ENCODE assay signal across 17 mouse cellular contexts in genomic region chr9:21594838-21595237, GRCm38 (mm10). TPM values are rescaled to one million over a fixed set of nuclear protein-coding genes. Genes with fewer than 3 reads are reported as not detected.
A peak's percentile ranks its signal among the peaks of the same experiment; 100 is the strongest.
DNase-seq lines count a peak whose midpoint lies in the region; ATAC-seq lines count a peak whose summit lies in the region.
"Had no signal": no experiment of that assay in that cellular context is flagged by ENCODE, and none has a peak within 500 bp of the region (broad histone marks: within the 10 kb centered on the region; RNA-seq: fewer than 3 reads in every experiment).

No protein-coding gene starts in this region.

- no peak overlapping the region for H3K27ac ChIP-seq in intestine, embryonic 15.5 days
- no peak overlapping the region for H3K27ac ChIP-seq in intestine, embryonic 16.5 days (ENCODE audit: low read length)
- H3K27ac ChIP-seq in neural tube, embryonic 12.5 days, result no peak overlapping the region
- H3K27ac ChIP-seq in neural tube, embryonic 13.5 days (replicated peaks), result no peak overlapping the region
- H3K27ac ChIP-seq: kidney, embryonic 15.5 days; lung, embryonic 15.5 days had no signal

- H3K4me2 ChIP-seq in intestine, embryonic 15.5 days (replicated peaks), result peak overlapping the region; percentile 90
- H3K4me2 ChIP-seq in intestine, embryonic 16.5 days (ENCODE audit: low read depth, low read length), result no peak overlapping the region
- H3K4me2 ChIP-seq in neural tube, embryonic 12.5 days (replicated peaks), result peak overlapping the region; percentile 93; the same call in 1 of the 2 replicates
- H3K4me2 ChIP-seq in neural tube, embryonic 13.5 days, result peak overlapping the region; percentile 98

- no peak overlapping the region for H3K4me3 ChIP-seq in intestine, embryonic 15.5 days (replicated peaks)
- no peak overlapping the region for H3K4me3 ChIP-seq in intestine, embryonic 16.5 days (ENCODE audit: low read length)
- H3K4me3 ChIP-seq in neural tube, embryonic 12.5 days, result no peak overlapping the region
- H3K4me3 ChIP-seq in neural tube, embryonic 13.5 days, result no peak overlapping the region

- no peaks in the 10 kb centered on the region for H3K27me3 ChIP-seq in intestine, embryonic 15.5 days (replicated peaks)
- no peaks in the 10 kb centered on the region for H3K27me3 ChIP-seq in intestine, embryonic 16.5 days (replicated peaks; ENCODE audit: control insufficient read depth, insufficient read depth, low read length)
- no peaks in the 10 kb centered on the region for H3K27me3 ChIP-seq in neural tube, embryonic 12.5 days (replicated peaks)
- H3K27me3 ChIP-seq in neural tube, embryonic 13.5 days, result no peaks in the 10 kb centered on the region
- H3K27me3 ChIP-seq: kidney, embryonic 15.5 days; lung, embryonic 15.5 days had no signal

- 0 out of 2 replicates have a peak, but pooled peaks cover 2% of the 10 kb centered on the region for H3K36me3 ChIP-seq in intestine, embryonic 15.5 days
- no peaks in the 10 kb centered on the region; the same call in 1 of the 2 replicates for H3K36me3 ChIP-seq in intestine, embryonic 16.5 days (ENCODE audit: control insufficient read depth, insufficient read depth, low read length)
- H3K36me3 ChIP-seq in neural tube, embryonic 12.5 days, result peaks cover 24% of the 10 kb centered on the region
- H3K36me3 ChIP-seq in neural tube, embryonic 13.5 days, result peaks cover 39% of the 10 kb centered on the region

- WGBS in intestine, embryonic 15.5 days, result 74% methylated on average over 2 of the region's 2 CpGs
- 73% methylated on average over 2 of the region's 2 CpGs for WGBS in intestine, embryonic 16.5 days
- WGBS in neural tube, embryonic 12.5 days, result 94% methylated on average over 2 of the region's 2 CpGs
- 88% methylated on average over 2 of the region's 2 CpGs for WGBS in neural tube, embryonic 13.5 days

- DNase-seq in neural tube, embryonic 10.5 days (ENCODE audit: extremely low spot score, low spot score), result no peak
- peak; percentile 58 for DNase-seq in gonadal fat pad, adult 2 months (ENCODE audit: low read depth)
- DNase-seq in left cerebral cortex, adult 11 months (ENCODE audit: low spot score), result no peak
- DNase-seq: cerebellum, adult 9-11 months; embryo, embryonic 11 days; gastrocnemius, postnatal 10 days; layer of hippocampus, postnatal 36 days; midbrain, embryonic 14.5 days; thymus, adult 2 months had no signal

- H3K9ac ChIP-seq in intestine, embryonic 15.5 days, result peak overlapping the region; percentile 3; the same call in 1 of the 2 replicates
- H3K9ac ChIP-seq in intestine, embryonic 16.5 days (ENCODE audit: low read depth, low read length), result no peak overlapping the region
- no peak overlapping the region for H3K9ac ChIP-seq in neural tube, embryonic 12.5 days
- peak overlapping the region; percentile 90; the same call in 1 of the 2 replicates for H3K9ac ChIP-seq in neural tube, embryonic 13.5 days
- H3K9ac ChIP-seq: lung, embryonic 15.5 days had no signal

- peaks cover 18% of the 10 kb centered on the region for H3K4me1 ChIP-seq in intestine, embryonic 15.5 days (replicated peaks)
- peaks cover 18% of the 10 kb centered on the region for H3K4me1 ChIP-seq in intestine, embryonic 16.5 days (ENCODE audit: control insufficient read depth, insufficient read depth, low read length)
- peaks cover 24% of the 10 kb centered on the region for H3K4me1 ChIP-seq in neural tube, embryonic 12.5 days
- peaks cover 39% of the 10 kb centered on the region for H3K4me1 ChIP-seq in neural tube, embryonic 13.5 days (replicated peaks)

- no peaks in the 10 kb centered on the region for H3K9me3 ChIP-seq in intestine, embryonic 15.5 days
- H3K9me3 ChIP-seq in intestine, embryonic 16.5 days (ENCODE audit: control insufficient read depth, low read length), result no peaks in the 10 kb centered on the region
- no peaks in the 10 kb centered on the region for H3K9me3 ChIP-seq in neural tube, embryonic 12.5 days
- no peaks in the 10 kb centered on the region for H3K9me3 ChIP-seq in neural tube, embryonic 13.5 days
- H3K9me3 ChIP-seq: kidney, embryonic 15.5 days; lung, embryonic 15.5 days had no signal

- ATAC-seq in intestine, embryonic 15.5 days, result no peak
- no peak for ATAC-seq in intestine, embryonic 16.5 days
- ATAC-seq in neural tube, embryonic 12.5 days (ENCODE audit: low FRiP score, low read depth), result no peak
- ATAC-seq in neural tube, embryonic 13.5 days (ENCODE audit: low read depth), result no peak
- ATAC-seq in erythroblast, adult 5-6 weeks (replicated peaks; ENCODE audit: low FRiP score, poor library complexity, severe bottlenecking), result no peak
- ATAC-seq: inflammation-experienced regulatory T-cells, adult 6 months had no signal

RNA-seq across cellular contexts. Expression of gene Yipf2, which starts 2.2 kb away (rescaled TPM):
- 25.2 and 34.3 TPM in 2 replicates for polyA plus RNA-seq in intestine, embryonic 15.5 days (2015; fragmentation: Nextera tagmentation; extraction: Ambion mirVana)
- 34.0 and 34.7 TPM in 2 replicates for polyA plus RNA-seq in intestine, embryonic 16.5 days (2015; fragmentation: Nextera tagmentation; extraction: Ambion mirVana)
- 22.0 and 22.1 TPM in 2 replicates for polyA plus RNA-seq in neural tube, embryonic 12.5 days (2016; fragmentation: Nextera tagmentation; extraction: Ambion mirVana)
- polyA plus RNA-seq in gonadal fat pad, adult 2 months (2012; rRNA removed), result 95.2 and 112 TPM in 2 replicates
- 22.7 and 23.5 TPM in 2 replicates for polyA plus RNA-seq in neural tube, embryonic 13.5 days (2015; fragmentation: Nextera tagmentation; extraction: Ambion mirVana)
- total RNA-seq in erythroblast, adult 5-6 weeks (2015; ENCODE audit: low replicate concordance), result 1.3 and 2.3 TPM in 2 replicates
- 2.6 and 5.7 TPM in 2 replicates for total RNA-seq in erythroblast, adult 5-6 weeks (2017; ENCODE audit: low replicate concordance)

RNA-seq across cellular contexts. Expression of gene Timm29, which starts 2.3 kb away (rescaled TPM):
- 27.3 and 29.3 TPM in 2 replicates for polyA plus RNA-seq in intestine, embryonic 15.5 days (2015; fragmentation: Nextera tagmentation; extraction: Ambion mirVana)
- 22.0 and 23.5 TPM in 2 replicates for polyA plus RNA-seq in intestine, embryonic 16.5 days (2015; fragmentation: Nextera tagmentation; extraction: Ambion mirVana)
- polyA plus RNA-seq in neural tube, embryonic 12.5 days (2016; fragmentation: Nextera tagmentation; extraction: Ambion mirVana), result 58.2 and 62.4 TPM in 2 replicates
- polyA plus RNA-seq in gonadal fat pad, adult 2 months (2012; rRNA removed), result 28.3 and 35.8 TPM in 2 replicates
- polyA plus RNA-seq in neural tube, embryonic 13.5 days (2015; fragmentation: Nextera tagmentation; extraction: Ambion mirVana), result 54.6 and 58.4 TPM in 2 replicates
- 11.1 and 16.7 TPM in 2 replicates for total RNA-seq in erythroblast, adult 5-6 weeks (2015; ENCODE audit: low replicate concordance)
- 16.2 and 17.0 TPM in 2 replicates for total RNA-seq in erythroblast, adult 5-6 weeks (2017; ENCODE audit: low replicate concordance)

RNA-seq across cellular contexts. Expression of gene Smarca4, which starts 21.1 kb away (rescaled TPM):
- polyA plus RNA-seq in intestine, embryonic 15.5 days (2015; fragmentation: Nextera tagmentation; extraction: Ambion mirVana), result 67.0 and 68.6 TPM in 2 replicates
- 59.5 and 61.2 TPM in 2 replicates for polyA plus RNA-seq in intestine, embryonic 16.5 days (2015; fragmentation: Nextera tagmentation; extraction: Ambion mirVana)
- polyA plus RNA-seq in neural tube, embryonic 12.5 days (2016; fragmentation: Nextera tagmentation; extraction: Ambion mirVana), result 178 and 186 TPM in 2 replicates
- polyA plus RNA-seq in gonadal fat pad, adult 2 months (2012; rRNA removed), result 38.3 and 46.2 TPM in 2 replicates
- 149 and 160 TPM in 2 replicates for polyA plus RNA-seq in neural tube, embryonic 13.5 days (2015; fragmentation: Nextera tagmentation; extraction: Ambion mirVana)
- total RNA-seq in erythroblast, adult 5-6 weeks (2015; ENCODE audit: low replicate concordance), result 18.4 and 19.6 TPM in 2 replicates
- total RNA-seq in erythroblast, adult 5-6 weeks (2017; ENCODE audit: low replicate concordance), result 25.8 and 33.6 TPM in 2 replicates

RNA-seq across cellular contexts. Expression of gene Carm1, which starts 48.1 kb away (rescaled TPM):
- polyA plus RNA-seq in intestine, embryonic 15.5 days (2015; fragmentation: Nextera tagmentation; extraction: Ambion mirVana), result 41.4 and 42.2 TPM in 2 replicates
- polyA plus RNA-seq in intestine, embryonic 16.5 days (2015; fragmentation: Nextera tagmentation; extraction: Ambion mirVana), result 14.3 and 15.1 TPM in 2 replicates
- polyA plus RNA-seq in neural tube, embryonic 12.5 days (2016; fragmentation: Nextera tagmentation; extraction: Ambion mirVana), result 64.4 and 77.4 TPM in 2 replicates
- polyA plus RNA-seq in gonadal fat pad, adult 2 months (2012; rRNA removed), result 63.2 and 67.0 TPM in 2 replicates
- 43.8 and 45.8 TPM in 2 replicates for polyA plus RNA-seq in neural tube, embryonic 13.5 days (2015; fragmentation: Nextera tagmentation; extraction: Ambion mirVana)
- 35.7 and 90.5 TPM in 2 replicates for total RNA-seq in erythroblast, adult 5-6 weeks (2015; ENCODE audit: low replicate concordance)
- total RNA-seq in erythroblast, adult 5-6 weeks (2017; ENCODE audit: low replicate concordance), result 51.5 and 54.9 TPM in 2 replicates

Comparison
In these comparisons a context has a peak if more than half of its experiments do, and no peak if none do; other contexts are left out.
1. H3K9ac ChIP-seq: peak in intestine, embryonic 15.5 days (single experiment) and neural tube, embryonic 13.5 days (single experiment); none in intestine, embryonic 16.5 days (single experiment) and neural tube, embryonic 12.5 days (single experiment).